Mouse (Mus musculus) limb, embryonic 14.5 days (tissue): ENCODE data around the gene Piezo1. TPM values are rescaled to one million over a fixed set of nuclear protein-coding genes. Genes with fewer than 3 reads are reported as not detected.

ENCODE experiments used
- ATAC-seq: fragments of 200-750 bp; cut with Nextera tagmentation; 2 replicates; pipeline ENCODE4 v1.8.0; 2017; ENCODE audit warnings: low read depth, moderate number of reproducible peaks, moderate TSS enrichment; ENCODE audit not compliant: low FRiP score
- DNase-seq: peaks from one replicate; pipeline ENCODE4 v3.0.0-alpha.2; 2015; ENCODE audit warnings: low spot score
- H3K27ac ChIP-seq: fragments of 300-500 bp; sonication (generic); replicated peaks from 2 replicates; pipeline ENCODE4 v1.5.1; 2014; ENCODE audit warnings: low read depth, mild to moderate bottlenecking, low read length, moderate library complexity, mixed read lengths
- H3K27me3 ChIP-seq: fragments of 300-500 bp; sonication (generic); 2 replicates; pipeline ENCODE4 v1.6.1; 2014; ENCODE audit warnings: low read length, mixed read lengths; ENCODE audit not compliant: control insufficient read depth, insufficient read depth
- H3K36me3 ChIP-seq: fragments of 300-500 bp; sonication (generic); 2 replicates; pipeline ENCODE4 v1.6.1; 2014; ENCODE audit warnings: mild to moderate bottlenecking, low read length, moderate library complexity, mixed read lengths; ENCODE audit not compliant: control insufficient read depth, insufficient read depth
- H3K4me1 ChIP-seq: fragments of 300-500 bp; sonication (generic); 2 replicates; pipeline ENCODE4 v1.6.1; 2014; ENCODE audit warnings: antibody characterized with exemption, low read length, mixed read lengths; ENCODE audit not compliant: control insufficient read depth, insufficient read depth
- H3K4me2 ChIP-seq: fragments of 300-500 bp; sonication (generic); replicated peaks from 2 replicates; pipeline ENCODE4 v1.6.1; 2014; ENCODE audit warnings: low read depth, mild to moderate bottlenecking, low read length, moderate library complexity; ENCODE audit not compliant: severe bottlenecking
- H3K4me3 ChIP-seq: fragments of 300-500 bp; sonication (generic); replicated peaks from 2 replicates; pipeline ENCODE4 v1.5.1; 2014; ENCODE audit warnings: low read length
- H3K9ac ChIP-seq: fragments of 300-500 bp; sonication (generic); 2 replicates; pipeline ENCODE4 v1.6.1; 2014; ENCODE audit warnings: mild to moderate bottlenecking, low read depth, low read length, moderate library complexity; ENCODE audit not compliant: severe bottlenecking
- H3K9me3 ChIP-seq: fragments of 300-500 bp; sonication (generic); 2 replicates; pipeline ENCODE4 v1.6.1; 2016; ENCODE audit warnings: low read length; ENCODE audit not compliant: control insufficient read depth
- POLR2A ChIP-seq: fragments of 200-500 bp; IDR thresholded peaks from 2 replicates; pipeline ENCODE4 v1.8.0; 2012; ENCODE audit warnings: inconsistent platforms, mild to moderate bottlenecking, moderate library complexity, borderline replicate concordance; ENCODE audit not compliant: insufficient read depth, insufficient read length; ENCODE audit errors: extremely low read depth
- WGBS: fragments of 180-500 bp; shearing (Covaris S2); extraction: QIAGEN DNeasy Blood & Tissue Kit; methylation state at CpG from one replicate; pipeline ENCODE4 v1.1.7; 2014; 5-methylcytosine and 5-hydroxymethylcytosine counted together
- polyA plus RNA-seq, 2 experiments: library from polyadenylated mRNA; depleted of rRNA in 1 of 2; stranded (reverse) in 1 of 2; unstranded in 1 of 2; fragments of >200 nt; fragmentation: Nextera tagmentation in 1 of 2; extraction: Ambion mirVana in 1 of 2; gene quantifications; 2 replicates each; pipeline versions ENCODE4 v1.2.1 to v1.2.3; 2012 to 2014

The Piezo1 gene
- polyA plus RNA-seq, 2 experiments = 20.7 to 93.3 TPM

GRCm38 (mm10) chr8:122512392-122512791, 38.7 kb downstream of the Piezo1 start:
- no peaks in the 10 kb centered on the region for H3K9me3 ChIP-seq
- H3K9ac ChIP-seq = no peak overlapping the region
- no peak for ATAC-seq
- 66% methylated on average over 7 of the region's 7 CpGs for WGBS
- DNase-seq = no peak
- H3K36me3 ChIP-seq = peaks cover 12% of the 10 kb centered on the region
- H3K4me3 ChIP-seq = no peak overlapping the region
- peak overlapping the region; percentile 74; the same call in 1 of the 2 replicates for H3K27ac ChIP-seq
- peaks cover 10% of the 10 kb centered on the region for H3K4me1 ChIP-seq
- H3K4me2 ChIP-seq = no peak overlapping the region
- no peaks in the 10 kb centered on the region for H3K27me3 ChIP-seq
- TF ChIP-seq POLR2A = no peak

GRCm38 (mm10) chr8:122511552-122511951, 39.6 kb downstream of the Piezo1 start:
- ATAC-seq = peak; percentile 72
- H3K36me3 ChIP-seq = peaks cover 17% of the 10 kb centered on the region
- no peak for TF ChIP-seq POLR2A
- H3K4me1 ChIP-seq = peaks cover 4% of the 10 kb centered on the region; the same call in 1 of the 2 replicates
- peak; percentile 40 for DNase-seq
- H3K4me2 ChIP-seq = no peak overlapping the region
- no peaks in the 10 kb centered on the region for H3K9me3 ChIP-seq
- no peaks in the 10 kb centered on the region for H3K27me3 ChIP-seq
- 41% methylated on average over 16 of the region's 16 CpGs for WGBS
- H3K27ac ChIP-seq = peak overlapping the region; percentile 74
- peak overlapping the region; percentile 12; the same call in 1 of the 2 replicates for H3K9ac ChIP-seq
- H3K4me3 ChIP-seq = no peak overlapping the region

- peak; percentile 47; the same call in 1 of the 2 replicates for ATAC-seq
- H3K27me3 ChIP-seq = no peaks in the 10 kb centered on the region
- H3K9me3 ChIP-seq = no peaks in the 10 kb centered on the region
- no peak overlapping the region for H3K27ac ChIP-seq
- peaks cover 62% of the 10 kb centered on the region for H3K36me3 ChIP-seq
- 33% methylated on average over 10 of the region's 10 CpGs for WGBS
- no peak overlapping the region for H3K9ac ChIP-seq
- DNase-seq = peak; percentile 86
- no peak for TF ChIP-seq POLR2A
- H3K4me3 ChIP-seq = no peak overlapping the region
- H3K4me2 ChIP-seq = no peak overlapping the region
- no peaks in the 10 kb centered on the region for H3K4me1 ChIP-seq
These were observed 50.3 kb downstream of the Piezo1 start for GRCm38 (mm10) chr8:122500856-122501255.

- Histone ChIP-seq H3K4me2 (no peak overlapping the region), H3K27me3 (no peaks in the 10 kb centered on the region), H3K4me1 (no peaks in the 10 kb centered on the region), H3K36me3 (peaks cover 78% of the 10 kb centered on the region), H3K27ac (no peak overlapping the region), H3K9me3 (no peaks in the 10 kb centered on the region), H3K4me3 (no peak overlapping the region), H3K9ac (no peak overlapping the region)
- 74% methylated on average over 17 of the region's 17 CpGs for WGBS
- no peak for TF ChIP-seq POLR2A
- ATAC-seq (no peak), DNase-seq (no peak)
These were observed 53.2 kb downstream of the Piezo1 start for GRCm38 (mm10) chr8:122497912-122498311.

- peaks cover 83% of the 10 kb centered on the region for H3K36me3 ChIP-seq
- no peak for DNase-seq
- H3K4me2 ChIP-seq = no peak overlapping the region
- H3K4me1 ChIP-seq = no peaks in the 10 kb centered on the region
- H3K9ac ChIP-seq = no peak overlapping the region
- no peak overlapping the region for H3K27ac ChIP-seq
- no peaks in the 10 kb centered on the region for H3K27me3 ChIP-seq
- no peak for TF ChIP-seq POLR2A
- no peak overlapping the region for H3K4me3 ChIP-seq
- H3K9me3 ChIP-seq = no peaks in the 10 kb centered on the region
- 88% methylated on average over 9 of the region's 12 CpGs for WGBS
- no peak for ATAC-seq
These were observed 54.0 kb downstream of the Piezo1 start for GRCm38 (mm10) chr8:122497016-122497734.

- Histone ChIP-seq H3K36me3 (peaks cover 94% of the 10 kb centered on the region), H3K27ac (no peak overlapping the region), H3K9ac (no peak overlapping the region), H3K27me3 (no peaks in the 10 kb centered on the region), H3K4me2 (no peak overlapping the region), H3K4me1 (no peaks in the 10 kb centered on the region), H3K4me3 (no peak overlapping the region), H3K9me3 (no peaks in the 10 kb centered on the region)
- DNase-seq (no peak), ATAC-seq (no peak)
- TF ChIP-seq POLR2A = no peak
- 90% methylated on average over 9 of the region's 9 CpGs for WGBS
These were observed 62.7 kb downstream of the Piezo1 start for GRCm38 (mm10) chr8:122488387-122488786.
